Mouse (Mus musculus): ENCODE measurements around the gene Krt42.

DNA sequence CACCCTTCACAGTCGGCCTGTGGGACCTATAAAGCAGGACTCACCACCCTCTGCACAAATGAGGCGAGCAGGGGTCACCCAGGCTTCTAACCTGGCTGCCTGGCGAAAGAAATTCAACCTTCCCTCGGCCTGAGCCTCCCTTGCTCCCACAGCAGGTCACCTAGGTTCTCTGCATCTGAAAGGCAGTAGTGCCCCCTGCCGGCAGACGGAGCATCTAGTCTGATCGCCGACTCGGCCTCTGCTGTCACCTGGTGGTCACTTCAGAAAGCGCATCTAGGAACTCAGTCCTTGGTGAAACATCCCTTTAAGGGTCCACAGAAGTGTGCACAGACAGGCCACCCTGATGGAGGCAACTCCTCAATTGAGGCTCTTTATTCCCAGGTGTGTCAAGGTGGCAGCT is 25.6 kb upstream of the Krt42 start:
- TF ChIP-seq CTCF (IDR thresholded peaks at IDR 0.05; ENCODE audit: low read depth): peak; percentile 100
- TF ChIP-seq EP300 (IDR thresholded peaks at IDR 0.05; ENCODE audit: low read depth): no peak
